Mouse (Mus musculus) kidney, adult 11 months (tissue): ENCODE data around the gene Trim31.
"Not testable (repeated sequence)": the region's sequence is repeated elsewhere in the genome, so short reads cannot be mapped to it uniquely, and the experiment has no call there.

ENCODE experiments used
- DNase-seq: peaks from one replicate; pipeline ENCODE4 v3.0.0; 2022

The Trim31 gene

GRCm38 (mm10) chr17:36897552-36898205 lies at the start of gene Trim31:
Gene Trim31 (plus strand): TSS chr17:36898118.
- DNase-seq, result no peak

GRCm38 (mm10) chr17:36848911-36849310 lies 49.0 kb upstream of the Trim31 start:
- DNase-seq, result no peak

GRCm38 (mm10) chr17:36849992-36850391 lies 47.9 kb upstream of the Trim31 start:
- no peak for DNase-seq

- no peak for DNase-seq
Observed at GRCm38 (mm10) chr17:36851200-36851599, 46.7 kb upstream of the Trim31 start.

GRCm38 (mm10) chr17:36851627-36852026 lies 46.3 kb upstream of the Trim31 start:
- DNase-seq, result no peak

- no peak for DNase-seq
Observed at GRCm38 (mm10) chr17:36855484-36855883, 42.4 kb upstream of the Trim31 start.

- DNase-seq, result no peak
Observed at GRCm38 (mm10) chr17:36856236-36856635, 41.7 kb upstream of the Trim31 start.

GRCm38 (mm10) chr17:36858181-36858580 lies 39.7 kb upstream of the Trim31 start:
- DNase-seq, result no peak

GRCm38 (mm10) chr17:36861680-36862079 lies 36.2 kb upstream of the Trim31 start:
- no peak for DNase-seq

- DNase-seq, result peak; percentile 42
Observed at GRCm38 (mm10) chr17:36866719-36867527, 31.0 kb upstream of the Trim31 start, which contains the start of gene Trim15. Gene Trim15 (minus strand): TSS chr17:36867210.

- DNase-seq, result no peak
Observed at GRCm38 (mm10) chr17:36868836-36869235, 29.1 kb upstream of the Trim31 start.

- DNase-seq, result no peak
Observed at GRCm38 (mm10) chr17:36869284-36869954, 28.5 kb upstream of the Trim31 start, which contains the start of gene Trim10. Gene Trim10 (plus strand): TSS chr17:36869574.

GRCm38 (mm10) chr17:36869955-36870810 lies 27.7 kb upstream of the Trim31 start:
- DNase-seq, result no peak

- DNase-seq, result no peak
Observed at GRCm38 (mm10) chr17:36874636-36875035, 23.3 kb upstream of the Trim31 start.

- no peak for DNase-seq
Observed at GRCm38 (mm10) chr17:36883350-36883749, 14.6 kb upstream of the Trim31 start.

- DNase-seq, result no peak
Observed at GRCm38 (mm10) chr17:36885132-36885790, 12.7 kb upstream of the Trim31 start.

GRCm38 (mm10) chr17:36890073-36890903 lies 7.6 kb upstream of the Trim31 start, which contains the start of gene Trim40:
Gene Trim40 (minus strand): TSS chr17:36890123.
- no peak for DNase-seq

GRCm38 (mm10) chr17:36891496-36891895 lies 6.4 kb upstream of the Trim31 start:
- DNase-seq, result not testable (repeated sequence)

GRCm38 (mm10) chr17:36892362-36892761 lies 5.6 kb upstream of the Trim31 start:
- no peak for DNase-seq

GRCm38 (mm10) chr17:36893387-36893786 lies 4.5 kb upstream of the Trim31 start:
- no peak for DNase-seq

GRCm38 (mm10) chr17:36896583-36896982 lies 1.3 kb upstream of the Trim31 start:
- no peak for DNase-seq
